Mouse (Mus musculus): ENCODE data around the gene Abca4.

DNA sequence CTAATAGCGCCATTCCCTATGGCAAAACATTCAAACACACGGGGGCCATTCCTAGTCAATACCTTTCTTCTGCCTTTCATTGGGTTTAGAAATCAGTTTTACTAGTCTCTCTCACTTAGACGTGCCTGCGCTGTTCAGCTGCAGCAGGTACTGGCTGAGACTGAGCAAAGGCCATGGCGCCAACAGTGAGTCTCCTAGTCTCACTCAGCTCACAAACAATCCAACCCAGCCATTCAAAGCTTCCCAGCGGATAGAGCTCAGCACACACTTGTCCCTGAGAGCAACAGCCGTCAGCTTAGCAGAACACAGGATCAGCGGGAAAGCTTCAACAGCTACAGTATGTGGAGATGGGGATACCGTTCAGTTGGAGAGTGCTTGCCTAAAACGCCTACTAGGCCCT lies 27.5 kb downstream of the Abca4 start:
- no peak for TF ChIP-seq CTCF (IDR thresholded peaks at IDR 0.05; ENCODE audit: extremely low read depth, insufficient read depth, insufficient read length, insufficient replicate concordance)
- no peak for TF ChIP-seq POLR2A (IDR thresholded peaks at IDR 0.05; ENCODE audit: low read depth, low read length)

Data from spleen, adult 2 months (tissue).